Mouse (Mus musculus): ENCODE data around the gene Smim14. TPM values are rescaled to one million over a fixed set of nuclear protein-coding genes. Genes with fewer than 3 reads are reported as not detected.
A peak's percentile ranks its signal among the peaks of the same experiment; 100 is the strongest.

Gene Smim14
- polyA plus RNA-seq, 1 experiment from 2014 or later, result 45.8 TPM

- H3K4me3 ChIP-seq (replicated peaks), result no peak overlapping the region
- no peak overlapping the region for H3K9ac ChIP-seq
- no peaks in the 10 kb centered on the region for H3K4me1 ChIP-seq (replicated peaks)
- H3K27ac ChIP-seq (replicated peaks), result no peak overlapping the region
- H3K4me2 ChIP-seq, result no peak overlapping the region
- 73% methylated on average over 3 of the region's 3 CpGs for WGBS (ENCODE audit: insufficient replicate concordance)
- no peaks in the 10 kb centered on the region for H3K9me3 ChIP-seq (replicated peaks)
- no peaks in the 10 kb centered on the region for H3K27me3 ChIP-seq
- ATAC-seq (ENCODE audit: insufficient read depth), result no peak
- no peaks in the 10 kb centered on the region for H3K36me3 ChIP-seq (replicated peaks)
These were observed 77.5 kb downstream of the Smim14 start for GRCm38 (mm10) chr5:65459454-65459853.

- Histone ChIP-seq H3K36me3 (replicated peaks) (no peaks in the 10 kb centered on the region), H3K9ac (no peak overlapping the region), H3K9me3 (replicated peaks) (no peaks in the 10 kb centered on the region), H3K4me1 (replicated peaks) (no peaks in the 10 kb centered on the region), H3K27me3 (no peaks in the 10 kb centered on the region), H3K27ac (replicated peaks) (no peak overlapping the region), H3K4me3 (replicated peaks) (no peak overlapping the region), H3K4me2 (no peak overlapping the region)
- no peak for ATAC-seq (ENCODE audit: insufficient read depth)
- 58% methylated on average over 5 of the region's 5 CpGs for WGBS (ENCODE audit: insufficient replicate concordance)
These were observed 79.1 kb downstream of the Smim14 start for GRCm38 (mm10) chr5:65457846-65458245.

GRCm38 (mm10) chr5:65457086-65457827, 79.7 kb downstream of the Smim14 start:
- no peak overlapping the region for H3K27ac ChIP-seq (replicated peaks)
- H3K36me3 ChIP-seq (replicated peaks), result no peaks in the 10 kb centered on the region
- ATAC-seq (ENCODE audit: insufficient read depth), result no peak
- WGBS (ENCODE audit: insufficient replicate concordance), result 62% methylated on average over 7 of the region's 7 CpGs
- H3K27me3 ChIP-seq, result no peaks in the 10 kb centered on the region
- H3K9me3 ChIP-seq (replicated peaks), result no peaks in the 10 kb centered on the region
- no peak overlapping the region for H3K9ac ChIP-seq
- H3K4me3 ChIP-seq (replicated peaks), result no peak overlapping the region
- H3K4me1 ChIP-seq (replicated peaks), result no peaks in the 10 kb centered on the region
- H3K4me2 ChIP-seq, result no peak overlapping the region

GRCm38 (mm10) chr5:65454771-65455170, 82.2 kb downstream of the Smim14 start:
- no peak for ATAC-seq (ENCODE audit: insufficient read depth)

GRCm38 (mm10) chr5:65448941-65449340, 88.0 kb downstream of the Smim14 start:
- no peak overlapping the region for H3K27ac ChIP-seq (replicated peaks)

More at GRCm38 (mm10) chr5:65454771-65455170, 82.2 kb downstream of the Smim14 start:
- H3K4me2 ChIP-seq, result no peak overlapping the region
- H3K9me3 ChIP-seq (replicated peaks), result no peaks in the 10 kb centered on the region
- no peak overlapping the region for H3K27ac ChIP-seq (replicated peaks)
- H3K4me3 ChIP-seq (replicated peaks), result no peak overlapping the region
- no peak overlapping the region for H3K9ac ChIP-seq
- peaks cover 4% of the 10 kb centered on the region; the same call in 1 of the 2 replicates for H3K36me3 ChIP-seq (replicated peaks)
- H3K4me1 ChIP-seq (replicated peaks), result no peaks in the 10 kb centered on the region
- 46% methylated on average over 5 of the region's 5 CpGs for WGBS (ENCODE audit: insufficient replicate concordance)
- H3K27me3 ChIP-seq, result no peaks in the 10 kb centered on the region

GRCm38 (mm10) chr5:65447826-65448225, 89.2 kb downstream of the Smim14 start:
- no peaks in the 10 kb centered on the region for H3K9me3 ChIP-seq (replicated peaks)
- no peak overlapping the region for H3K27ac ChIP-seq (replicated peaks)
- H3K4me3 ChIP-seq (replicated peaks), result no peak overlapping the region
- no peak overlapping the region for H3K4me2 ChIP-seq
- ATAC-seq (ENCODE audit: insufficient read depth), result no peak
- H3K4me1 ChIP-seq (replicated peaks), result no peaks in the 10 kb centered on the region
- H3K36me3 ChIP-seq (replicated peaks), result peaks cover 4% of the 10 kb centered on the region; the same call in 1 of the 2 replicates
- no peak overlapping the region for H3K9ac ChIP-seq
- no peaks in the 10 kb centered on the region for H3K27me3 ChIP-seq
- 66% methylated on average over 2 of the region's 2 CpGs for WGBS (ENCODE audit: insufficient replicate concordance)

More at GRCm38 (mm10) chr5:65448941-65449340, 88.0 kb downstream of the Smim14 start:
- no peaks in the 10 kb centered on the region for H3K4me1 ChIP-seq (replicated peaks)
- no peaks in the 10 kb centered on the region for H3K27me3 ChIP-seq
- H3K4me2 ChIP-seq, result no peak overlapping the region
- H3K4me3 ChIP-seq (replicated peaks), result no peak overlapping the region
- no peak overlapping the region for H3K9ac ChIP-seq
- 66% methylated on average over 4 of the region's 4 CpGs for WGBS (ENCODE audit: insufficient replicate concordance)
- no peaks in the 10 kb centered on the region for H3K9me3 ChIP-seq (replicated peaks)
- ATAC-seq (ENCODE audit: insufficient read depth), result no peak
- H3K36me3 ChIP-seq (replicated peaks), result peaks cover 4% of the 10 kb centered on the region; the same call in 1 of the 2 replicates

- H3K27me3 ChIP-seq, result no peaks in the 10 kb centered on the region
- no peaks in the 10 kb centered on the region for H3K9me3 ChIP-seq (replicated peaks)
- ATAC-seq (ENCODE audit: insufficient read depth), result no peak
- 57% methylated on average over 2 of the region's 2 CpGs for WGBS (ENCODE audit: insufficient replicate concordance)
- H3K4me1 ChIP-seq (replicated peaks), result no peaks in the 10 kb centered on the region
- H3K36me3 ChIP-seq (replicated peaks), result peaks cover 4% of the 10 kb centered on the region; the same call in 1 of the 2 replicates
- no peak overlapping the region for H3K27ac ChIP-seq (replicated peaks)
- no peak overlapping the region for H3K9ac ChIP-seq
- H3K4me3 ChIP-seq (replicated peaks), result no peak overlapping the region
- no peak overlapping the region for H3K4me2 ChIP-seq
These were observed 90.2 kb downstream of the Smim14 start for GRCm38 (mm10) chr5:65446756-65447155.

- ATAC-seq (ENCODE audit: insufficient read depth), result no peak
- Histone ChIP-seq H3K27me3 (no peaks in the 10 kb centered on the region), H3K4me3 (replicated peaks) (no peak overlapping the region), H3K36me3 (replicated peaks) (no peaks in the 10 kb centered on the region; the same call in 1 of the 2 replicates), H3K4me2 (no peak overlapping the region), H3K9me3 (replicated peaks) (no peaks in the 10 kb centered on the region), H3K9ac (no peak overlapping the region), H3K27ac (replicated peaks) (no peak overlapping the region), H3K4me1 (replicated peaks) (no peaks in the 10 kb centered on the region)
- 65% methylated on average over 2 of the region's 6 CpGs for WGBS (ENCODE audit: insufficient replicate concordance)
These were observed 92.0 kb downstream of the Smim14 start for GRCm38 (mm10) chr5:65444981-65445380.

GRCm38 (mm10) chr5:65438041-65438440, 98.9 kb downstream of the Smim14 start:
- no peaks in the 10 kb centered on the region for H3K9me3 ChIP-seq (replicated peaks)
- peaks cover 4% of the 10 kb centered on the region; the same call in 1 of the 2 replicates for H3K27me3 ChIP-seq
- H3K27ac ChIP-seq (replicated peaks), result no peak overlapping the region
- H3K4me1 ChIP-seq (replicated peaks), result peaks cover 24% of the 10 kb centered on the region
- H3K9ac ChIP-seq, result no peak overlapping the region
- no peaks in the 10 kb centered on the region for H3K36me3 ChIP-seq (replicated peaks)
- no peak overlapping the region for H3K4me2 ChIP-seq
- ATAC-seq (ENCODE audit: insufficient read depth), result no peak
- no peak overlapping the region for H3K4me3 ChIP-seq (replicated peaks)

- Histone ChIP-seq H3K4me2 (peak within 1 kb of the TSS; percentile 95), H3K9me3 (replicated peaks) (no peaks in the 10 kb centered on the region), H3K27me3 (peaks cover 4% of the 10 kb centered on the region; the same call in 1 of the 2 replicates), H3K36me3 (replicated peaks) (no peaks in the 10 kb centered on the region), H3K9ac (peak within 1 kb of the TSS; percentile 66), H3K4me1 (replicated peaks) (peaks cover 24% of the 10 kb centered on the region), H3K4me3 (replicated peaks) (peak within 1 kb of the TSS; percentile 74), H3K27ac (replicated peaks) (peak within 1 kb of the TSS; percentile 78)
- under 1% methylated on average over 51 of the region's 51 CpGs for WGBS (ENCODE audit: insufficient replicate concordance)
- ATAC-seq (ENCODE audit: insufficient read depth), result peak; percentile 97
These were observed 101.0 kb downstream of the Smim14 start, which contains the start of gene Ugdh for GRCm38 (mm10) chr5:65435806-65436561. TSS of gene Ugdh (minus strand) at chr5:65435949.

- peaks cover 24% of the 10 kb centered on the region for H3K4me1 ChIP-seq (replicated peaks)
- peak overlapping the region; percentile 74 for H3K4me3 ChIP-seq (replicated peaks)
- peak overlapping the region; percentile 60 for H3K27ac ChIP-seq (replicated peaks)
- no peaks in the 10 kb centered on the region for H3K36me3 ChIP-seq (replicated peaks)
- WGBS (ENCODE audit: insufficient replicate concordance), result 0% methylated on average over 42 of the region's 47 CpGs
- H3K9ac ChIP-seq, result peak overlapping the region; percentile 66
- ATAC-seq (ENCODE audit: insufficient read depth), result no peak
- H3K27me3 ChIP-seq, result peaks cover 4% of the 10 kb centered on the region; the same call in 1 of the 2 replicates
- peak overlapping the region; percentile 95 for H3K4me2 ChIP-seq
- H3K9me3 ChIP-seq (replicated peaks), result no peaks in the 10 kb centered on the region
These were observed 101.6 kb downstream of the Smim14 start for GRCm38 (mm10) chr5:65435363-65435805.
